Mouse (Mus musculus) erythroblast, embryonic 14.5 days (primary cell): ENCODE measurements around the gene Rab11fip3. TPM values are rescaled to one million over a fixed set of nuclear protein-coding genes. Genes with fewer than 3 reads are reported as not detected.

Experiments used
- H3K27me3 ChIP-seq: 2 replicates; pipeline ENCODE4 v1.6.1; 2012; ENCODE audit warnings: inconsistent platforms; ENCODE audit not compliant: control insufficient read depth
- H3K36me3 ChIP-seq: 2 replicates; pipeline ENCODE4 v1.6.1; 2012; ENCODE audit warnings: mild to moderate bottlenecking, inconsistent platforms; ENCODE audit not compliant: control insufficient read depth
- H3K4me1 ChIP-seq: 2 replicates; pipeline ENCODE4 v1.6.1; 2012; ENCODE audit warnings: inconsistent platforms; ENCODE audit not compliant: control insufficient read depth
- H3K4me3 ChIP-seq: replicated peaks from 2 replicates; pipeline ENCODE3; 2012; ENCODE audit warnings: moderate library complexity, mild to moderate bottlenecking, inconsistent platforms
- H3K9me3 ChIP-seq: 2 replicates; pipeline ENCODE4 v1.6.1; 2012; ENCODE audit warnings: low read length, inconsistent platforms, mixed read lengths; ENCODE audit not compliant: control insufficient read depth
- GATA1 ChIP-seq: IDR thresholded peaks from 2 replicates; pipeline ENCODE4 v1.6.1; 2012; ENCODE audit warnings: low read length, inconsistent platforms, mixed read lengths
- TAL1 ChIP-seq: IDR thresholded peaks from 3 replicates; pipeline ENCODE4 v1.6.1; 2012; ENCODE audit warnings: low read length, inconsistent platforms, mixed read lengths
- polyA plus RNA-seq: library from polyadenylated mRNA; stranded (reverse); fragments of >175 nt; gene quantifications from 2 replicates; pipeline ENCODE4 v1.2.3, GENCODE M21; 2012

Gene Rab11fip3
- polyA plus RNA-seq, 1 experiment = 0.36 TPM

DNA sequence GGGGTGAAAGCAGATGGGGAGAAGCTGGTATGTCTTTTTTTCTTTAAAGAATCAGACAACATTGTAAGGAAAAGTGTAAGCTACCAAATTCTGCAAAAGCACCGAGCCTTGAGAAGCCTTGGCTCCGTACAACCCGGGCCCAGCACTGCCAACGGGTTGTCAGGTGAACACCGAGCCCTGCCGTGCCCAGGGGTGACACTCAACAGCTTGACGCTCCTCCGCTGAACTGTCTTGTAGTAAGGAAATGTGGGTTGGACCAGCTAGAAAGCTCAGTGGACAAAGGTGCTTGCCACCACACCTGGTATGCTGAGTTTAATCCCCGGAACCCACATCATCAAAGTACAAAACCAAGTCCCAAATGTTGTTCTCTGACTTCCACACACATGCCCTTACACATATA is 44.7 kb downstream of the Rab11fip3 start:
- Histone ChIP-seq H3K27me3 (peaks cover 3% of the 10 kb centered on the region), H3K9me3 (no peaks in the 10 kb centered on the region), H3K4me3 (no peak overlapping the region), H3K4me1 (peaks cover 35% of the 10 kb centered on the region), H3K36me3 (no peaks in the 10 kb centered on the region)
- no peak for TF ChIP-seq TAL1
- no peak for TF ChIP-seq GATA1

DNA sequence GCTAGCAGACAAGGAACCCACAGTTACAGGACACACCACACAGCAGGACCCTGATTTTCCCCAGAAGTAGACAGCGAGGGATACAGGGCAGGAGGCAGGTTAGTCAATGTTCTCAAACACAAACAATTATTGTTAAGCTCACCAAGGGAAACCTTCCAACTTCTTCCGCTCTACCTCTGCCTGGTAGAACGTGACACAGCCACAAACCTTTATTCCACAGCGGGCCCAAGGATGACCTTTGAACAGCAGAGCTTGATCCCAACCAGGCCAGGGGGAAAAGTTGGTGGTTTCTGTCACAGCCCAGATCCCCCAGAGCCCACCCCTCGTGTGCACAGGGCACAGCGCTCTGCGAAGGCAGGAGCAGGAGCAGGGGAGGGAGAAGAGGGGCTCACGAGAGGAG is 45.4 kb downstream of the Rab11fip3 start:
- TF ChIP-seq TAL1 = no peak
- TF ChIP-seq GATA1 = no peak
- H3K36me3 ChIP-seq = no peaks in the 10 kb centered on the region
- H3K4me1 ChIP-seq = peaks cover 35% of the 10 kb centered on the region
- H3K9me3 ChIP-seq = no peaks in the 10 kb centered on the region
- peaks cover 3% of the 10 kb centered on the region for H3K27me3 ChIP-seq
- H3K4me3 ChIP-seq = no peak overlapping the region

DNA sequence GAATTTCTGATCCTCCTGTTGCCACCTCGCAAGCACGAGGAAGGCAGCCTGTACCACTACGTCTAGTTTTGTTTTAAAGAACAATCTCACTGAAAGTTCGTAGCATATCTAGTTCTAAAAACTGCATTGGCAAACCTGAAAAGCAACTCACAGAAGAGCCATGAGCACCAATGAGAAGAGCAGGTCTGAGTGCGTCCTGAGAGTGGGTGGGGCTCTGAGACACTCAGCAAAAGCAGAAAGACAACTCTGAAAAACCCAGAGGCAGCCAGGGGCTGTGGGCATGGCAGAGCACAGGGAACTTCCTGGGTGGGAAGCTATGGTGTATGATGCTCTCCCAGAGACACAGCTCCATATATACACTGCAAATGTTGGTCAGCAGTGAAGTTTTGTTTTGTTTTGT is 46.2 kb downstream of the Rab11fip3 start:
- Histone ChIP-seq H3K36me3 (no peaks in the 10 kb centered on the region), H3K9me3 (no peaks in the 10 kb centered on the region), H3K27me3 (peaks cover 3% of the 10 kb centered on the region), H3K4me1 (peaks cover 35% of the 10 kb centered on the region), H3K4me3 (no peak overlapping the region)
- TF ChIP-seq TAL1 = no peak
- no peak for TF ChIP-seq GATA1

DNA sequence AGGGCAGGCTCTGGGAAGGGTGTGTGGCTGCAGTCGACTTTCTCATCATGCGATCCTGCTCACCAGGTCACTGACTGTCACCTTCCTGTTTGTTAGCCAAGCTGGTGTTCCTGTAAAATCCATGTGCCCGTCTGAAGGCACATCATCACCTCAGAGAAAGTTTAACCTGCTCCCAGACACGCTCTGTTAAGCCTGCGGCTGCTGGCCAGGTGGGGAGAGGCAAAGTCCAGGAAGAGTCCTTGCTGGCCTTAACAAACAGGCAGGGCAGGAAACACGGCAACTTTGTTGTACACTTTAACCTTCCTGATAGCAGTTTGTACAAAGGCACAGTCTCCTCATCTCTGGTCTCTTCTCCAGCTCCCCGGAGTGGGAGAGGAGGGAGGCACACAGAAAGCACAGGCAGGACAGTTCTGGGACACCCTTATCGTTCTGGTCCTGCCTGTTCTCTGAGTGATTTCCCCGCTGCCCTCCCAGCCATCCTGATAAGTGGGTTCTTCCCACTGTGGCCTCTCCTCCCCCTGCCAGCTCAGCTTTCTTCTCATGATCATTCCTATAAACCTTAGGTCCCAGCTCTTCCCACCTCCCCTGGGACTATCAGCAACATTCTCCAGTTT is 47.5 kb downstream of the Rab11fip3 start:
- Histone ChIP-seq H3K4me1 (peaks cover 33% of the 10 kb centered on the region), H3K4me3 (peak overlapping the region; percentile 9), H3K27me3 (peaks cover 3% of the 10 kb centered on the region), H3K36me3 (no peaks in the 10 kb centered on the region), H3K9me3 (no peaks in the 10 kb centered on the region)
- TF ChIP-seq TAL1 (peak; percentile 27; the same call in 1 of the 3 replicates), GATA1 (no peak)

DNA sequence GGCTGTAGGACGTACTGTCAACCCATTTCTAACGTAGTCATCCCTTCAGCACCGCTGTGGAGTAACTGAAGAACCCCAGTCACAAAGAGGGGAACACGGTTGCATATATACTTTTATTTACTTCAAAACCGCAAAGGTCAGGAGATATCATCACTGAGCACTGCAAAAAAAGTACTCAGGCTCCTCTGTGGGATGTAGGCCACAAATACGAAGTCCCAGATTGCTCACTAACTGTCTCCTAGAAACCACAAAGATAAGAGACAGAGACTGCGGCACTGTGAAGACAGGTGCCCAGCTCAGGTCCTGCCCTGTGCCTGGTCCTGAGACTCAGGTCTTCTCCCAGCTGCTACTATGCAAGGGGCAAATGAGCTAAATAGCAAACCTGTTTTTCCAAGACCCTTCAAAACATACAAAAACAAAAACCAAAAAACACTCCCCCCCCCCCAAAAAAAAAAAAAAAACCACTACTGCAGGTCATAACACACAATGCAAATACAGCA is 48.5 kb downstream of the Rab11fip3 start:
- peaks cover 33% of the 10 kb centered on the region for H3K4me1 ChIP-seq
- H3K27me3 ChIP-seq = peaks cover 3% of the 10 kb centered on the region
- TF ChIP-seq GATA1 = no peak
- no peaks in the 10 kb centered on the region for H3K9me3 ChIP-seq
- no peak overlapping the region for H3K4me3 ChIP-seq
- H3K36me3 ChIP-seq = no peaks in the 10 kb centered on the region; the same call in 1 of the 2 replicates

DNA sequence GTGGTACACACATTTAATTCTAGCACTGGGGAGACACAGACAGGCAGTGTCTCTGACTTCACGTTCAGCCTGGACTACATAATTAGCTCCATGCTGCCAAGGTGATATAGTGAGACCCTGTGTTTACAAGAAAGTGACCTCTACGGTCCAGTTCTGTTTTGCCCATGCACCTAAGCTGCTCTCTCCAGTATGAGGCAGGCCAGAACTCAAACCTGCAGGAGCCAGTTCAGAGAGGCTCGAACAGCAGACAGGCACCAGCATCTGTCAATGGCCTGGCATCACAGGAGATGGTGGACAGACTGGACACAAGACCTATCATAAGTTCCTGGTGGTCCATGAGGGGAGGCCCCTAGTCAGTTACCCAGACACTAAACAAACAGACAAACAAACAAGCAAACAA is 51.0 kb downstream of the Rab11fip3 start:
- Histone ChIP-seq H3K36me3 (no peaks in the 10 kb centered on the region; the same call in 1 of the 2 replicates), H3K9me3 (no peaks in the 10 kb centered on the region), H3K4me3 (no peak overlapping the region), H3K27me3 (peaks cover 3% of the 10 kb centered on the region), H3K4me1 (peaks cover 29% of the 10 kb centered on the region)
- TF ChIP-seq GATA1 = no peak
- no peak for TF ChIP-seq TAL1

DNA sequence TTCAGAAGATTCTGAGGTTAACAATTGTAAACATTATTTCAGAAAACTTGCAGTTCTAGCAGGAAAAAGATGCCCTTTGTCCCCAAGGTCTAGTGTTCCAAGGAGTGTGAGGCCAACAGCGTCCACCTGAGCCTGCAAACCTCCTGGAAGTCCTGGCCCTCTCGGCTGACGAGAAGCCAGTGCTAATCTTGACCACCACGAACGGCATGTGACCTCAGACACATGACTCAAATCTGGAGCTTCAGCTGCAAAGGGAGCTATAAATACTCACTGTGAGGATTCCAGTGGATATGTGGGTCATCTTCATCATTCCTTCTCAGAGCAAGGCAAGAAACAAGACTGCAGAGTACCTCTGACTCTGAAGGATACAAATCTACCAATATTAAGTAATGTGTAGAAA is 51.4 kb downstream of the Rab11fip3 start:
- H3K4me3 ChIP-seq = no peak overlapping the region
- H3K27me3 ChIP-seq = peaks cover 3% of the 10 kb centered on the region
- TF ChIP-seq GATA1 (no peak), TAL1 (no peak)
- H3K36me3 ChIP-seq = no peaks in the 10 kb centered on the region; the same call in 1 of the 2 replicates
- H3K9me3 ChIP-seq = no peaks in the 10 kb centered on the region
- H3K4me1 ChIP-seq = peaks cover 25% of the 10 kb centered on the region

DNA sequence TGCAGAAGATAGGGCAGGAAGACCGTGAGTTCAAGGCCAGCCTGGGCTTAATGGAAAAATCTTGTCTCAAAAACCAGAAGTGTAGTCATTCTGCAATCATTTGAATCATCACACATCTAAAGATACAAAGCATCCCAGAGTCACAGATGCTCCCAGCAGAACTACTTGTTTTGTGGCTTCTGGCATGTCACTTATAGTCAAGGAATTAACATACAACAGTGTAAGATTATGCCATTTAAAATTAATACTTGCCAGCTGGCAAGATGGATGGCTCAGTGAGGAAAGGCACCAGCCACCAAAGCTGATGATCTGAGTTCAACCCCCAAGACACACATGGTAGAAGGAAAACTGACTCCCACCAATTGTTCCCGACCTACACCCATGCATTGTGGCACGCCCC is 52.3 kb downstream of the Rab11fip3 start:
- TF ChIP-seq TAL1 (no peak), GATA1 (no peak)
- peaks cover 21% of the 10 kb centered on the region for H3K4me1 ChIP-seq

DNA sequence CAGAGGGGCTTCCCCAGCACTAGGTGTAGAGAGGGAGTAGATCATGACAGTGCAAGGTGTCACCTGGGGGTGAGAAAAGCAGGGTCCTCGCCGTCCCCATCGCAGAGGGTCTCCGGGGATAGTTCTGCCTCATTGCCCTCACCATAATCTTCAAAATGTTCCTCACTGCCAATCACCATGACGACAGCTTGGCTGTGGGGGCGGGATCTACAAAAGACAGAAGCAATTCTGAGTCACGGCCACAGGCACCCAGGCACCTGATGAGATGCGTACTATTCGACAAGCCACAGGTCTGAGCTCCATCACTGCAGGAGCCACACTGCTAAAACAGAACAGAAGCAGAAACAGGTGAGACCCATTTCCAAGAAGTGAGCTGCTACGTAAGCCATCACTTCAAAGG is 55.6 kb downstream of the Rab11fip3 start:
- Histone ChIP-seq H3K27me3 (peaks cover 2% of the 10 kb centered on the region), H3K9me3 (no peaks in the 10 kb centered on the region), H3K36me3 (no peaks in the 10 kb centered on the region; the same call in 1 of the 2 replicates), H3K4me1 (peaks cover 37% of the 10 kb centered on the region), H3K4me3 (no peak overlapping the region)
- no peak for TF ChIP-seq GATA1
- no peak for TF ChIP-seq TAL1

More for the DNA sequence above, 52.3 kb downstream of the Rab11fip3 start:
- Histone ChIP-seq H3K9me3 (no peaks in the 10 kb centered on the region), H3K36me3 (no peaks in the 10 kb centered on the region; the same call in 1 of the 2 replicates), H3K4me3 (no peak overlapping the region), H3K27me3 (peaks cover 3% of the 10 kb centered on the region)
